Mouse (Mus musculus) hindbrain, embryonic 12.5 days (tissue): ENCODE results near the gene Aaed1. TPM values are rescaled to one million over a fixed set of nuclear protein-coding genes. Genes with fewer than 3 reads are reported as not detected.

Experiments
- ATAC-seq: fragments of 200-750 bp; cut with Nextera tagmentation; 2 replicates; pipeline ENCODE4 v1.8.0; 2017; ENCODE audit warnings: moderate TSS enrichment; ENCODE audit not compliant: low FRiP score
- H3K27ac ChIP-seq: fragments of 300-500 bp; sonication (generic); 2 replicates; pipeline ENCODE4 v1.5.1; 2016; ENCODE audit warnings: mild to moderate bottlenecking
- H3K27me3 ChIP-seq: fragments of 300-500 bp; sonication (generic); 2 replicates; pipeline ENCODE4 v1.6.1; 2016; ENCODE audit warnings: mild to moderate bottlenecking
- H3K36me3 ChIP-seq: fragments of 300-500 bp; sonication (generic); 2 replicates; pipeline ENCODE4 v1.6.1; 2016; ENCODE audit warnings: mild to moderate bottlenecking
- H3K4me1 ChIP-seq: fragments of 300-500 bp; sonication (generic); 2 replicates; pipeline ENCODE4 v1.6.1; 2016
- H3K4me2 ChIP-seq: fragments of 300-500 bp; sonication (generic); replicated peaks from 2 replicates; pipeline ENCODE4 v1.6.1; 2016; ENCODE audit warnings: mild to moderate bottlenecking
- H3K4me3 ChIP-seq: fragments of 300-500 bp; sonication (generic); 2 replicates; pipeline ENCODE4 v1.5.1; 2016; ENCODE audit warnings: mild to moderate bottlenecking
- H3K9ac ChIP-seq: fragments of 300-500 bp; sonication (generic); 2 replicates; pipeline ENCODE4 v1.6.1; 2016; ENCODE audit warnings: mild to moderate bottlenecking, moderate library complexity
- H3K9me3 ChIP-seq: fragments of 300-500 bp; sonication (generic); replicated peaks from 2 replicates; pipeline ENCODE4 v1.6.1; 2016; ENCODE audit warnings: mild to moderate bottlenecking
- WGBS: fragments of 180-500 bp; shearing (Covaris S2); methylation state at CpG from one replicate; pipeline ENCODE4 v1.1.7; 2016; 5-methylcytosine and 5-hydroxymethylcytosine counted together
- polyA plus RNA-seq: library from polyadenylated mRNA; unstranded; fragments of >200 nt; fragmentation: Nextera tagmentation; extraction: Ambion mirVana; gene quantifications from 2 replicates; pipeline ENCODE4 v1.2.1, GENCODE M21; 2016

Aaed1 gene
- polyA plus RNA-seq, 1 experiment from 2014 or later = 25.9 TPM

DNA sequence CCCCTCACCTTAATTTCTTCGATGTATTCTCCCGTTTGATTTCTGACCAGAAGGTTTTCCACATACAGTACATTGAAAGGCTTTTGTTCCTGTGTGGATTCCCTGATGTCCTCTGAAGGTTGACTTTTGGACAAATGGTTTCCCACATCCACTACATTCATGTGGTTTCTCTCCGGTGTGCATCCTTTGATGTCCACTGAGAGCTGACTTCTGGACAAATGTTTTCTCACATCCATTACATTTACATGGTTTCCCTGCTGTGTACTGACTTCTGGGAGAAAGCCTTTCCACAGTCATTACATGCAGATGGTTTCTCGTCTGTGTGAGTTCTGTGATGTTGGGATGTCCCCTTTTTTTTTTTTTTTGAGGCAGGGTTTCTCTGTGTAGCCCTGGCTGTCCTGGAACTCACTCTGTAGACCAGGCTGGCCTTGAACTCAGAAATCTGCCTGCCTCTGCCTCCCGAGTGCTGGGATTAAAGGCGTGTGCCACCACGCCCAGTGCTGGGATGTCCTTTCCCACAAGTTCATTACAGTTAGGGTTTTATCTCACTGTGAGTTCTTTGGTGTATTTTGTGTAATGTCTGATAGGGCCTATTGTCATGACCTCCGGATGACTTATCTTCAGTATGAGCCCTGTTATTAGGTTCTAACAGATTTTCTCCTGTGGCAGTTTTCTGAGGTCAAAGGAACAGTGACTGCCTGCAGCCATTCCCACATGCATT is 10.2 kb upstream of the Aaed1 start:
- H3K4me2 ChIP-seq = no peak overlapping the region
- no peak overlapping the region for H3K4me3 ChIP-seq
- H3K27ac ChIP-seq = no peak overlapping the region
- H3K36me3 ChIP-seq = no peaks in the 10 kb centered on the region
- H3K4me1 ChIP-seq = no peaks in the 10 kb centered on the region
- no peaks in the 10 kb centered on the region for H3K27me3 ChIP-seq
- ATAC-seq = no peak
- H3K9me3 ChIP-seq = no peaks in the 10 kb centered on the region
- 80% methylated on average over 8 of the region's 8 CpGs for WGBS
- no peak overlapping the region for H3K9ac ChIP-seq

DNA sequence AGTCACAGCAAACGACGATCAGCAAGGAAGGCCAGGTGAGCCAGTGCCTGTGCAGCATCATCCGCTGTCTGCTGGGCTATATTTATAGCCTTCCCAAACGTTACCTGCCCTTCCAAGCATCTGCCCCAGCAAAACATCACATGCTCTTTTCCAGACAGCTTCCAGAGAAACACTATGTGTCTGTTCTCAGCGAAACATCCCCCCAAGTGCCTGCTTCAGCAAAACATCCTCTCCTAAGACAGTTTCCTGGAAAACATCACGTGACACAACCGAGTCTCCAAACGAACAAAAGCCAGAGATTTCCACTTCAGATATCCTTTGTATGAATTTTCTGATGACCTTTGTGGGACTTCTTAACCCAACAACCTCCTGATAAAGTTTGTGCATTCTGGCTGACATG is 7.8 kb upstream of the Aaed1 start:
- ATAC-seq = no peak
- H3K9ac ChIP-seq = no peak overlapping the region
- H3K4me2 ChIP-seq = no peak overlapping the region
- H3K27ac ChIP-seq = no peak overlapping the region
- H3K9me3 ChIP-seq = no peaks in the 10 kb centered on the region
- no peaks in the 10 kb centered on the region for H3K36me3 ChIP-seq
- no peaks in the 10 kb centered on the region for H3K4me1 ChIP-seq
- 81% methylated on average over 8 of the region's 8 CpGs for WGBS
- H3K4me3 ChIP-seq = no peak overlapping the region
- H3K27me3 ChIP-seq = no peaks in the 10 kb centered on the region

DNA sequence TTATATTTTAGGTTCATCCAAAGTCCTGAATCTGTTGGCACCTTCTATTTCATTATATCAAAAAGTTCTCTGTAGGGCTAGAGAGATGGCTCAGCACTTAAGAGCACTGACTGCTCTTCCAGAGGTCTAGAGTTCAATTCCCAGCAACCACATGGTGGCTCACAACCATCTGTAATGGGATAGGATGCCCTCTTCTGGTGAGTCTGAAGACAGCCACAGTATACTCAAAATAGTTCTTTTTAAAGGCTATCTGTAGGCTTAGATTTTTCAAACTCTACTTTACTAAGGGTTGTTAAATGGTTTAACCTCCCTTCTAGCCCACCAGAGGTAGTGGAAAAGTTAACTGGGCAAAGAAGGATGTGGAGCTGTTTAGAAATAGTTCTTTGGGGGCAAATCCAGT is 7.3 kb upstream of the Aaed1 start:
- Histone ChIP-seq H3K4me1 (no peaks in the 10 kb centered on the region), H3K27ac (no peak overlapping the region), H3K36me3 (no peaks in the 10 kb centered on the region), H3K27me3 (no peaks in the 10 kb centered on the region), H3K9ac (no peak overlapping the region), H3K9me3 (no peaks in the 10 kb centered on the region), H3K4me2 (no peak overlapping the region), H3K4me3 (no peak overlapping the region)
- ATAC-seq = no peak

DNA sequence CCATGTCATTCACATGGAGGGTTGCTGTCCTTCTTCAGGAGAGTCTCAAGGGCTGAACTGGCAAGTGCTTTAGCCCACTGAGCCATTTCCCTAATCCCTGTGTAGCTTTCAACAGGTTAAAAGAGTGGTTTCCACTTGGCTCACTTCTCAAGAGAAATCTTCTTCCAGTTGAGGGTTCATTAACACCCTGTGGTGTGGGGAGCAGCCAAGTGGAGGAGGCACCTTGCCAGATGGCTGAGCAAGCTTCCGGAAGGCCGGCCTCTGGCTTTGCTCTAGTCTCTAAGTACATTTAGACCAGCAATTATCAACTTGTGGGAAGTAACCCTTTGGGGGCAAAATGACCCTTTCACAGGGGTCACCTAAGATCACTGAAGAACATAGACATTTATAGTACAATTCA is 5.8 kb upstream of the Aaed1 start:
- no peaks in the 10 kb centered on the region for H3K9me3 ChIP-seq
- no peak overlapping the region for H3K4me2 ChIP-seq
- ATAC-seq = no peak
- no peaks in the 10 kb centered on the region for H3K27me3 ChIP-seq
- H3K27ac ChIP-seq = no peak overlapping the region
- H3K36me3 ChIP-seq = no peaks in the 10 kb centered on the region
- 81% methylated on average over 2 of the region's 2 CpGs for WGBS
- H3K9ac ChIP-seq = no peak overlapping the region
- no peaks in the 10 kb centered on the region for H3K4me1 ChIP-seq
- H3K4me3 ChIP-seq = no peak overlapping the region

DNA sequence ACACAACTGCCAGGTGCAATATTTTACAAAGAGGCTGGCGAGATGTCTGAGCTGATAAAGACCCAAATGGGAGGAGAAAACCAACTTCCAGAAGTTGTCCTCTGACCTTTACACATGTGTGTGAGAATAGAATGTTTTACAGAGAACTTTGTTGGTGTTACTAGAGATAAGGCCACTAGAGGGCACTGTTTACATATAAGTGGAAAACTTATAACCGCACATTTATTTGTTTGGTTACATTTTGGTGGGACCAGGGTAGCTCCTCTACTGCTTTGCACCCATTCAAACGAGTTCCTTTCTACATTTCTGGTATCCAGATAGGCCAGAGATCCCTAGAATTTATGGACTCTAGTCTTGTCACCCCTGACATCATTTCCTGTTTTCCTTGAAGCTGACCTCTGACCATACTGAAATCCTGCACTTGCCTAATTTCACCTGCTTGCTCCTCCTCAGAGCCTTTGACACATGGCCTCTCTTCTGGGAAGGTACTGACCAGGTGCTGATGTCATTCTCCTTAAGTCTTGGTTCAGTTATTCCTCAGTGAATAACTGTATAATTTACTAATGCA is 3.1 kb upstream of the Aaed1 start:
- no peak overlapping the region for H3K4me3 ChIP-seq
- H3K9ac ChIP-seq = no peak overlapping the region
- WGBS = 2% methylated on average over 3 of the region's 3 CpGs
- no peaks in the 10 kb centered on the region for H3K27me3 ChIP-seq
- no peak for ATAC-seq
- no peak overlapping the region for H3K27ac ChIP-seq
- no peaks in the 10 kb centered on the region for H3K9me3 ChIP-seq
- no peaks in the 10 kb centered on the region for H3K36me3 ChIP-seq
- H3K4me2 ChIP-seq = no peak overlapping the region
- 0 out of 2 replicates have a peak, but pooled peaks cover 4% of the 10 kb centered on the region for H3K4me1 ChIP-seq

DNA sequence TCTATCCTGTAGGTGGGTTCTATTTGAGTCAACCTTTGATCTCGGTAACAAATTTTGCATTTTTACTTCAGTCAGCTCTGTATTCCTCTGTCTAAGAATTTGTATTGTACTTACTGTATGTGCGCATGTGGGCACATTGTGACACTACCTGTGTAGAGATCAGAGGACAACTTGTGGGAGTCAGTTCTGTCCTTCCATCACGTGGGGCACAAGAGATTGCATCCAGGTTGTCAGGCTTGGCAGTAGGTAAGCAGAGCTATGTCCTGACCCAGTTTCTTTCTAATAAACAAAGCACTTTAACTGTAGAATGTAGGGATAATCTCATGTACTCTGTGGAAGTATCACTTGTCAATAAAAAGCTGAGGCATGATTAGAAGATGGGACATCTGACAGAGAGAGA is 1.5 kb upstream of the Aaed1 start:
- no peak for ATAC-seq
- WGBS = 80% methylated on average over 3 of the region's 3 CpGs

DNA sequence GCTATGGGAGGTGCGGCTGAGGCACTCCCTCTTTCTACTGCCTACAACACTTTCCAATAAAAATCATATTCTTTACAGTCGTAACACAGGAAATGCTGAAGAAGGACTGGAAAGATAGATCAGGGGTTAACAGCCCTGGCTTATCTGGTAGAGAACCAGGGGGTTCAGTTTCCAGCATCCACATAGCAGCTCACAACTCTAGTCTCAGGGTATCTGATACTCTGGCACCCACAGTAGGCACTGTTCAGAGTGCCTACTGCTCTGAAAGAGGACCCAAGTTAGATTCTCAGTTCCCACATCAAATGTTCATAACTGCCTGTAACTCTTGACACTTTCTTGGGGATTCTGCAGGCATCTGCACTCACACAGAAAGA is 393 bp upstream of the Aaed1 start:
- H3K27me3 ChIP-seq = no peaks in the 10 kb centered on the region
- peak overlapping the region; percentile 57 for H3K4me3 ChIP-seq
- H3K27ac ChIP-seq = no peak overlapping the region
- H3K4me2 ChIP-seq = peak overlapping the region; percentile 62
- ATAC-seq = peak; percentile 70
- 2% methylated on average over 2 of the region's 2 CpGs for WGBS
- H3K36me3 ChIP-seq = no peaks in the 10 kb centered on the region
- peak overlapping the region; percentile 63; the same call in 1 of the 2 replicates for H3K9ac ChIP-seq
- no peaks in the 10 kb centered on the region for H3K9me3 ChIP-seq
- H3K4me1 ChIP-seq = 0 out of 2 replicates have a peak, but pooled peaks cover 4% of the 10 kb centered on the region

More for the DNA sequence above, 1.5 kb upstream of the Aaed1 start:
- no peak overlapping the region for H3K9ac ChIP-seq
- H3K4me2 ChIP-seq = no peak overlapping the region
- no peak overlapping the region for H3K27ac ChIP-seq
- H3K4me1 ChIP-seq = 0 out of 2 replicates have a peak, but pooled peaks cover 4% of the 10 kb centered on the region
- no peaks in the 10 kb centered on the region for H3K36me3 ChIP-seq
- H3K9me3 ChIP-seq = no peaks in the 10 kb centered on the region
- H3K27me3 ChIP-seq = no peaks in the 10 kb centered on the region
- H3K4me3 ChIP-seq = no peak overlapping the region

DNA sequence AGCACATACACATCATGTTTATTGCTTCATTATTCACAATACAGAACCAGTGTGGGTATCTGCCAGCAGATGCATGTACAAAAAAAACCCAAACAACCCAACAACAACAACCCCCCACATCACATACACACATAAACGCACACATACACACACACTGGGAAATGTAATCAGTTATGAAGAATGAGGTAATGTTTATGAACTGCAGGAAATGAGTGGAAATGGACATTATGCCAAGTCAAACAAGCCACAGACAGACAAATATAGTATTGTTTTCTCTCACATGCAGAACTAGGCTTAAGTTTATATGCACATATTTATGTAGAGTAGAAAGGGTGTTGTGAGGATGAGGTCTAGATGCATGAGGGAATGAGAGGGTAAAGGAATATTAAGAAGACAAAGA is 1.2 kb downstream of the Aaed1 start:
- Histone ChIP-seq H3K27me3 (no peaks in the 10 kb centered on the region), H3K9me3 (no peaks in the 10 kb centered on the region), H3K4me1 (0 out of 2 replicates have a peak, but pooled peaks cover 4% of the 10 kb centered on the region), H3K4me2 (peak overlapping the region; percentile 62), H3K9ac (no peak overlapping the region), H3K36me3 (no peaks in the 10 kb centered on the region), H3K4me3 (no peak overlapping the region), H3K27ac (no peak overlapping the region)
- no peak for ATAC-seq
- 96% methylated on average over 1 of the region's 1 CpGs for WGBS

DNA sequence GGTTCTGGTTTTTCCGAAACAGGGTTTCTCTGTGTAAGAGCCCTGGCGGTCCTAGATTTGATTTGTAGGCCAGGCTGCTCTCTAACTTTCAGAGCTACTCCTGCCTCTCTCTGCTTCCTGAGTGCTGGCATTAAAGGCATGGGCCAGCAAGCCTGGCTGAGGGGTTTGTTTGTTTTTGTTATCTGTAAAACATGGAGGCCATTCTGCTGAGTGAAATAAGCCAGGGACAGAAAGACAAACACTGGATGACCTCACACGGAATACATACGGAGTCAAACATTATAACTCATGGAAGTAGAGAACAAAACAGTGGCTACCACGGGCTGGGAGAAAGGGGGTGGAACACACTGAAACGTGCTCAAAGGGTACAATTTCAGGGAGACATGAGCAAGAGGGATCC is 1.9 kb downstream of the Aaed1 start:
- ATAC-seq = no peak
- Histone ChIP-seq H3K27ac (no peak overlapping the region), H3K4me2 (no peak overlapping the region), H3K9me3 (no peaks in the 10 kb centered on the region), H3K9ac (no peak overlapping the region), H3K4me3 (no peak overlapping the region), H3K36me3 (no peaks in the 10 kb centered on the region), H3K4me1 (0 out of 2 replicates have a peak, but pooled peaks cover 4% of the 10 kb centered on the region), H3K27me3 (no peaks in the 10 kb centered on the region)
- 88% methylated on average over 6 of the region's 6 CpGs for WGBS

DNA sequence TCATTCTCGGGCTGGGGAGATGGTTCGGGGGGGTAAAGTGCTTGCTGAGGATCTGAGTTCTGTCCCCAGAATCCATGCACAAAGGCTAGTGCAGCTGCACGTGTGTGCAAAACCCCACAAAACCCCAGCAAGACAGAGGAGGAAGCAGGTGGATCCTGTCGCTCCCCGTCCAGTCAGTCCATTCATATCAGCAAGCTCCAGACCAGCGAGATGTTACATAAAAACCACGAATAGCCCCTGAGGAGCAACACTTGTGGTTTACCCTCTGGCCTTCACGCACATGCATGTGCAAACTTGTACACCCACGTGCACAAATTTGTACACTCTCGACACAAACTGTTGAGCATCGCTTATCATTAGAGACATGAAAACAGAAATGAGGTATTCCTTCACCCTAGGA is 2.7 kb downstream of the Aaed1 start:
- Histone ChIP-seq H3K4me3 (no peak overlapping the region), H3K27me3 (no peaks in the 10 kb centered on the region), H3K4me2 (no peak overlapping the region), H3K9me3 (no peaks in the 10 kb centered on the region), H3K9ac (no peak overlapping the region), H3K27ac (no peak overlapping the region), H3K4me1 (0 out of 2 replicates have a peak, but pooled peaks cover 4% of the 10 kb centered on the region), H3K36me3 (no peaks in the 10 kb centered on the region)
- ATAC-seq = no peak
- WGBS = 89% methylated on average over 11 of the region's 11 CpGs

DNA sequence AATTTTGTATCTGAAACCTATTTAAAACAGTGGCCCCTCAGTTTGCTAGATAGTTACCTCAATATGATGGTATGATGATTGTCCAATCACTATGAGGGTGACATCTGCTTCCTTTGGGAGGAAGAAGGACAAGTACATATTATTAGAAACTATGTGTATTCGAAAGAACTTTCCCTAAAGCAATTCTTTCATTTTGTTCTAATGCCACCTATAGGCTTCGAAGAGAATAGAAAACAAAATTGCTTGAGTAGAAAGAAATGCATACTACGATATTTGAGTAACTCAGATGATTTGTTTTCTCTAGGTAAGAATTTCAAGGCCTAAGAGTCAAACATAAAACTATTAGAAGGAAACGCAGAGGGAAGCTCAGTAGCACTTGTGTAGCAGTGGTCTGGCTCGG is 3.5 kb downstream of the Aaed1 start:
- WGBS = 70% methylated on average over 5 of the region's 5 CpGs
- Histone ChIP-seq H3K9ac (no peak overlapping the region), H3K4me3 (no peak overlapping the region), H3K36me3 (no peaks in the 10 kb centered on the region), H3K9me3 (no peaks in the 10 kb centered on the region), H3K27me3 (no peaks in the 10 kb centered on the region), H3K4me2 (no peak overlapping the region), H3K27ac (no peak overlapping the region), H3K4me1 (0 out of 2 replicates have a peak, but pooled peaks cover 4% of the 10 kb centered on the region)
- no peak for ATAC-seq

DNA sequence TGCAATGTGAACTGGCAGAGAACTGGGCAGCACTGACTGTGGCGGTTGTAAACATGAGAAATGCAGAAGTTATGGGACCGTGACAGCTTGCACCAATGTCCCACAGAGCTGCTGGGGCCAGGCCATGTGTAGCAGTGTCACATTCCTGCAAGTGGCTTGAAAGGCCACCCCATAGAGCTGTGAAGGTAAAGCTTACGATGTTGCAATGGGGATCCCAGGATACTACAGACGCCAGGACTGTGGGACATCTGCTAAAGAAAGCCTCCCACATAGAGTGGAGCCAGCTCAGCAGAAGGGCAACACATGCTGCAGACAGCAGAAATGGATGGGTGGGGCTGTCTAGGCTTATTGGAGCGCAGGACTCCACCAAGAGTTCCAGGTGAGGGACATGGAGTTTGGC is 5.0 kb downstream of the Aaed1 start:
- Histone ChIP-seq H3K27me3 (no peaks in the 10 kb centered on the region), H3K4me2 (no peak overlapping the region), H3K4me1 (0 out of 2 replicates have a peak, but pooled peaks cover 4% of the 10 kb centered on the region), H3K9me3 (no peaks in the 10 kb centered on the region), H3K27ac (no peak overlapping the region), H3K9ac (no peak overlapping the region), H3K36me3 (peaks cover 4% of the 10 kb centered on the region; the same call in 1 of the 2 replicates), H3K4me3 (no peak overlapping the region)
- WGBS = 87% methylated on average over 5 of the region's 5 CpGs
- no peak for ATAC-seq

DNA sequence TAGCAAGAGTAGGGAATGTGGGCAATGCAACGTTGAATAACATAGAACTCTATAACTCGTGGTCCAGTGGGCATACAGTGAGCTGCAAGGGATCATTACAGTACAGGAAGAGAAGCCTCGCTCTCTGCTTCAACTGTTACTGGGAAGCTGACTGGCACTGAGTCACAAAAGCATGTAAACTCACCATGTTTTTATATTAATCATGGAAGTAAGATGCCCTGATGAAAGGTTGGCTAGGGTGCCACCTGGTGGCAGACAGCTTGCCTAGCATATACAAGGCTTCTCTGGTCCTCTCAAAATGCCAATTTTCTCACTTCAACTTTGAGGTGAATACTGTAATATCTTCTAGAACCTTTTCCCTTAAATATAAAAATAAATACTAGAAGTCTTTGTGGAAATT is 6.4 kb downstream of the Aaed1 start:
- Histone ChIP-seq H3K4me1 (no peaks in the 10 kb centered on the region), H3K27me3 (no peaks in the 10 kb centered on the region), H3K9me3 (no peaks in the 10 kb centered on the region), H3K4me3 (no peak overlapping the region), H3K4me2 (no peak overlapping the region), H3K9ac (no peak overlapping the region), H3K36me3 (peaks cover 4% of the 10 kb centered on the region; the same call in 1 of the 2 replicates), H3K27ac (no peak overlapping the region)
- peak; percentile 46; the same call in 1 of the 2 replicates for ATAC-seq
- WGBS = 74% methylated on average over 3 of the region's 3 CpGs
